Mouse (Mus musculus) liver, embryonic 14.5 days (tissue): ENCODE data around the gene Slc26a8. TPM values are rescaled to one million over a fixed set of nuclear protein-coding genes. Genes with fewer than 3 reads are reported as not detected.

Experiments used
- ATAC-seq: fragments of 200-750 bp; cut with Nextera tagmentation; 2 replicates; pipeline ENCODE4 v1.8.0; 2017; ENCODE audit warnings: moderate number of reproducible peaks, mild to moderate bottlenecking, moderate library complexity; ENCODE audit not compliant: insufficient read depth
- DNase-seq, 3 experiments: peaks; one replicate each; pipeline ENCODE4 v3.0.0-alpha.2; 2012 to 2013; ENCODE audit warnings: low read depth in 3 of 3, low spot score in 3 of 3
- H3K27ac ChIP-seq: fragments of 300-500 bp; sonication (generic); 2 replicates; pipeline ENCODE4 v1.5.1; 2014; ENCODE audit warnings: moderate library complexity, mild to moderate bottlenecking, control low read depth, inconsistent platforms
- H3K27me3 ChIP-seq: fragments of 300-500 bp; sonication (generic); 2 replicates; pipeline ENCODE4 v1.6.1; 2014; ENCODE audit warnings: mild to moderate bottlenecking, low read length, moderate library complexity; ENCODE audit not compliant: control insufficient read depth, insufficient read depth
- H3K36me3 ChIP-seq: fragments of 300-500 bp; sonication (generic); replicated peaks from 2 replicates; pipeline ENCODE4 v1.6.1; 2014; ENCODE audit warnings: low read depth; ENCODE audit not compliant: control insufficient read depth, insufficient read depth
- H3K4me1 ChIP-seq, 2 experiments: fragments of 200-500 bp in 1 of 2; fragments of 300-500 bp in 1 of 2; sonication (generic) in 1 of 2; replicated peaks; 2 replicates each; pipeline ENCODE4 v1.6.1; 2012 to 2014; ENCODE audit warnings: antibody characterized with exemption in 1 of 2, inconsistent platforms in 1 of 2, low read length in 1 of 2; ENCODE audit not compliant: control insufficient read depth in 2 of 2, insufficient read depth in 2 of 2
- H3K4me2 ChIP-seq: fragments of 300-500 bp; sonication (generic); 2 replicates; pipeline ENCODE4 v1.6.1; 2014; ENCODE audit warnings: low read depth, mild to moderate bottlenecking, control low read depth, moderate library complexity
- H3K4me3 ChIP-seq, 2 experiments: fragments of 200-500 bp in 1 of 2; fragments of 300-500 bp in 1 of 2; sonication (generic) in 1 of 2; 2 replicates each; pipeline ENCODE4 v1.5.1; 2012 to 2014; ENCODE audit warnings: low read depth in 2 of 2, low read length in 2 of 2, mild to moderate bottlenecking in 2 of 2, control low read depth in 1 of 2, inconsistent platforms in 1 of 2, moderate library complexity in 1 of 2; ENCODE audit not compliant: insufficient read depth in 1 of 2
- H3K9ac ChIP-seq: fragments of 300-500 bp; sonication (generic); replicated peaks from 2 replicates; pipeline ENCODE4 v1.6.1; 2014; ENCODE audit warnings: mild to moderate bottlenecking, control low read depth, moderate library complexity
- H3K9me3 ChIP-seq: fragments of 300-500 bp; sonication (generic); 2 replicates; pipeline ENCODE4 v1.6.1; 2016; ENCODE audit warnings: low read length, mixed read lengths; ENCODE audit not compliant: control insufficient read depth
- CTCF ChIP-seq: IDR thresholded peaks from 2 replicates; pipeline ENCODE4 v1.5.1; 2016; ENCODE audit warnings: antibody characterized with exemption, low read depth, control low read depth
- EP300 ChIP-seq: IDR thresholded peaks from 2 replicates; pipeline ENCODE4 v1.6.1; 2016; ENCODE audit warnings: antibody characterized with exemption, low read depth
- WGBS: fragments of 180-500 bp; shearing (Covaris S2); extraction: QIAGEN DNeasy Blood & Tissue Kit; methylation state at CpG from one replicate; pipeline ENCODE4 v1.1.7; 2014; ENCODE audit not compliant: insufficient replicate concordance; 5-methylcytosine and 5-hydroxymethylcytosine counted together
- polyA plus RNA-seq, 2 experiments: library from polyadenylated mRNA; depleted of rRNA in 1 of 2; stranded (reverse) in 1 of 2; unstranded in 1 of 2; fragments of >200 nt; fragmentation: Nextera tagmentation in 1 of 2; extraction: Ambion mirVana in 1 of 2; gene quantifications; 2 replicates each; pipeline versions ENCODE4 v1.2.1 to v1.2.3; 2012 to 2014

Gene Slc26a8
- polyA plus RNA-seq, 2 experiments = 0.11 to 0.35 TPM

DNA sequence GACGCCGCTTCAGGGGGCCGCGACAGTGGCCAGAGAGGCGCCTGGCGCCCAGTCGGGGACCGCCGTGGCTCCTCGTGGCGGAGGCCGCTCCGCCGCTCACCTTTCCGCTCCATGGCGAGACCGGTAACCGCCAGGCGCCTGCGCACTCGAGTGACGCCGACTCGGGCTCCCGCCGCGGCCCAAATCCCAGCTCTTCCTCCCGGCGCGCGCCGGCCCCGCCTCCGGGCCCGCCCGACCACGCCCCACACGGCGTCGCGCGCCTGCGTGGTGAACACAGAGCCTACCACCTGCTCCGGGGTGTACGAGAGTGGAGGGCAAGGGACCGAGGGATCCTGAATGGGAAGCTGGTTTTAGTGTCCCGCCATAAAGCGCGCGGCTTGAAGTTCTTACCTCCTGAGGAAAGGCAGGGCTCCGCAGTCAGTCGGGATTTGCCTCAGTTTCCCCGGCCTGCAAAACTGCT is 67.7 kb downstream of the Slc26a8 start, which contains the start of gene Srpk1:
Srpk1 (minus strand) TSS at position 410 of the 460 bp plus-strand sequence.
- peak; percentile 90 for ATAC-seq
- Histone ChIP-seq H3K4me1 (peaks cover 9 to 25% of the 10 kb centered on the region in 2 experiments), H3K9me3 (no peaks in the 10 kb centered on the region), H3K27ac (peak within 1 kb of the TSS; percentile 52), H3K4me3 (peak within 1 kb of the TSS; percentile 91 to 98), H3K4me2 (peak within 1 kb of the TSS; percentile 92), H3K9ac (peak within 1 kb of the TSS; percentile 87), H3K36me3 (no peaks in the 10 kb centered on the region), H3K27me3 (no peaks in the 10 kb centered on the region)
- WGBS = under 1% methylated on average over 50 of the region's 53 CpGs
- DNase-seq = peak; percentile 77 to 80 (median 77)
- no peak for TF ChIP-seq EP300
- no peak for TF ChIP-seq CTCF

DNA sequence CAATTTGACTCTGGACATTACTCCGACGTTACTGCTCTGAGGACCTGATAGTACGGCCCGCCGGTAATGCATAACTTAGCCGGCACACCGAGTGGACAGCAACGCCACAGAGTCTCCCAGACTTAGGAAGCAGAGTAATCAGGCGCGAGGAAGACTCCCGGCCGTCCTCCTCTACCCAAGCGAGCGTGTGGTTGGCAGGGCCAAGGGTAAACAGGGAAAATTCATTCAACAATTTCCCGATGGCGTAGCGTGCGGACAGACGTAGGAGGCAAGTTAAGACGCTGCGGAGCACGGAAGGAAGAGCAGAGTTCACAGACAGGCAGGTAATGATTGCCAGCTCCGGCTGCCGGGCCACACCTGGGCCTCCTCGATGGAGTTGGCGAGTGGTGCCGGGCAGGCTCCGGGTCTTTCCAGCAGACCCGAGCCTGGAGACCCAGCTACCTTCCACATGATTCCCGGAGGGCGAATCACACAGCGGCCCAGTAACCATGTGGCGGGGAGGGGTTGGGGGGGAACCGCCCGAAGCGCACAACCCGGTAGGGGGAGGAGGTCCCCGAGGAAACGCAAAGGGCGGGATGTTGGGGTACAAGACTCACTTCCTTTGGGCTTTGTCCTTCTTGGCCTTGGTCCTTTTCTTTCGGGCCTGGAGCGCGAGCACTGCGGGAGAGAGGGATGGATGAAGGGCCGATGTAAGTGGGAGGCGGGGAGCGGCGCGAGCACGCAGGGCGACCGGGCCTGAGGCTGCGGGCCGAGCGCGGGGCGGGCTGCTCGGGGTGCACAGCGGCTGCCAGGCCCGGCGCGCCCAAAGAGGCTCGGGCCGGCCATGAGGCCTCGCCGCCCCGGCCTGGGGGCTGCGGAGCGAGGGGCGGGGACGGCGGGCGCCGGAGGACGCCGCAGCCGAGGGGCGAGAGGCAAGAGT is 68.4 kb downstream of the Slc26a8 start:
- Histone ChIP-seq H3K9ac (peak overlapping the region; percentile 87), H3K36me3 (no peaks in the 10 kb centered on the region; the same call in 1 of the 2 replicates), H3K4me2 (peak overlapping the region; percentile 92), H3K4me1 (peaks cover 9 to 25% of the 10 kb centered on the region in 2 experiments), H3K27me3 (no peaks in the 10 kb centered on the region), H3K27ac (peak overlapping the region; percentile 52), H3K4me3 (peak overlapping the region; percentile 91 to 98), H3K9me3 (no peaks in the 10 kb centered on the region)
- TF ChIP-seq EP300 = no peak
- peak; percentile 12; the same call in 1 of the 2 replicates for TF ChIP-seq CTCF
- ATAC-seq (peak; percentile 69), DNase-seq (peak in 2 of 3 experiments; percentile 36 to 42)
- WGBS = under 1% methylated on average over 78 of the region's 78 CpGs

GRCm38 (mm10) chr17:28618775-28619174 is 71.3 kb downstream of the Slc26a8 start:
- peak overlapping the region; percentile 21 for H3K4me2 ChIP-seq
- peaks cover 9 to 27% of the 10 kb centered on the region in 2 experiments for H3K4me1 ChIP-seq
- no peak overlapping the region for H3K27ac ChIP-seq
- 70% methylated on average over 1 of the region's 1 CpGs for WGBS
- H3K27me3 ChIP-seq = no peaks in the 10 kb centered on the region
- no peak overlapping the region for H3K9ac ChIP-seq
- H3K4me3 ChIP-seq = no peak overlapping the region
- no peaks in the 10 kb centered on the region; the same call in 1 of the 2 replicates for H3K36me3 ChIP-seq
- no peak for ATAC-seq
- no peak for TF ChIP-seq CTCF
- TF ChIP-seq EP300 = no peak
- DNase-seq = no peak
- H3K9me3 ChIP-seq = no peaks in the 10 kb centered on the region

- H3K4me2 ChIP-seq = peak overlapping the region; percentile 21
- no peak overlapping the region for H3K4me3 ChIP-seq
- H3K9ac ChIP-seq = no peak overlapping the region
- H3K36me3 ChIP-seq = no peaks in the 10 kb centered on the region; the same call in 1 of the 2 replicates
- TF ChIP-seq EP300 (no peak), CTCF (no peak)
- ATAC-seq (peak; percentile 40; the same call in 1 of the 2 replicates), DNase-seq (peak in 2 of 3 experiments; percentile 26 to 42)
- WGBS = 16% methylated on average over 7 of the region's 7 CpGs
- no peaks in the 10 kb centered on the region for H3K27me3 ChIP-seq
- no peak overlapping the region for H3K27ac ChIP-seq
- H3K9me3 ChIP-seq = no peaks in the 10 kb centered on the region
- H3K4me1 ChIP-seq = peaks cover 9 to 29% of the 10 kb centered on the region in 2 experiments
These were observed 71.9 kb downstream of the Slc26a8 start for GRCm38 (mm10) chr17:28618124-28618523.

DNA sequence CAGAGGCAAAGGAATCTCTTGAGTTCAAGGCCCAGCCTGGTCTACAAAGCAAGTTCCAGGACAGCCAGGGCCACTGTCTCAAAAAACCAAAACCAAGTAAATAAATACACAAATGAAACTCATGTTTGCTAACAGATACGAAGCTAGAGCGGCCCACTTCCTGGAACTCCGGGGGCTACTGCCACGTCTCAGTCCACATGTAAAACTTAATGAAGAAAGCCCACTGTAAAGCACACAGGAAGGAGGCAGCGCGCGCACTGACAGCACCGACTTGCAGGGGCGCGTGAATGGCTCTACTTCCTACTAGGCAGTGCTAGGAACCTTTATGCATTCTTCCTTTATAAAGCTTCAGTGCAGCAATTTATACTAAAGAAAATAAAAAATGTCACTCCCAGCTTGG is 72.4 kb downstream of the Slc26a8 start:
- peak overlapping the region; percentile 21; the same call in 1 of the 2 replicates for H3K4me2 ChIP-seq
- no peaks in the 10 kb centered on the region for H3K27me3 ChIP-seq
- ATAC-seq = no peak
- H3K36me3 ChIP-seq = no peaks in the 10 kb centered on the region; the same call in 1 of the 2 replicates
- no peak overlapping the region for H3K9ac ChIP-seq
- no peaks in the 10 kb centered on the region for H3K9me3 ChIP-seq
- DNase-seq = no peak
- no peak for TF ChIP-seq EP300
- no peak for TF ChIP-seq CTCF
- H3K27ac ChIP-seq = no peak overlapping the region
- 64% methylated on average over 10 of the region's 10 CpGs for WGBS
- H3K4me1 ChIP-seq = peaks cover 9 to 27% of the 10 kb centered on the region in 2 experiments
- no peak overlapping the region for H3K4me3 ChIP-seq
